ENCODE assay signal across 1 mouse cellular context in genomic region chr14:55721076-55721475, GRCm38 (mm10).
TF ChIP-seq lines count a peak whose summit lies in the region.

No protein-coding gene starts in this region.

TF ChIP-seq in CH12.LX, 34 proteins besides CTCF, POLR2A, EP300 and RAD21:
- TF ChIP-seq MAFK (IDR thresholded peaks at IDR 0.05; ENCODE audit: insufficient replicate concordance, low read length) (no peak), RCOR1 (conservative IDR thresholded peaks at IDR 0.05; ENCODE audit: low read depth, low read length) (no peak), MAZ (IDR thresholded peaks at IDR 0.05; ENCODE audit: low read depth, low read length) (no peak), TBP (conservative IDR thresholded peaks at IDR 0.05; ENCODE audit: low read depth, low read length) (no peak), JUN (IDR thresholded peaks at IDR 0.05; ENCODE audit: insufficient read depth, low read depth, low read length) (no peak), E2F4 (IDR thresholded peaks at IDR 0.05; ENCODE audit: insufficient replicate concordance, low read depth, low read length) (no peak), ETS1 (conservative IDR thresholded peaks at IDR 0.05; ENCODE audit: low read depth, low read length) (no peak), GABPA (IDR thresholded peaks at IDR 0.05; ENCODE audit: insufficient replicate concordance, low read depth, low read length) (no peak), ZC3H11A (IDR thresholded peaks at IDR 0.05; ENCODE audit: low read depth, low read length) (no peak), USF2 (conservative IDR thresholded peaks at IDR 0.05; ENCODE audit: low read depth, low read length) (no peak), MAX (IDR thresholded peaks at IDR 0.05; ENCODE audit: low read length) (no peak), ZKSCAN1 (IDR thresholded peaks at IDR 0.05; ENCODE audit: borderline replicate concordance, low read depth, low read length) (no peak), USF1 (IDR thresholded peaks at IDR 0.05; ENCODE audit: low read depth, low read length) (no peak), POLR2AphosphoS2 (IDR thresholded peaks at IDR 0.05; ENCODE audit: low read depth, low read length) (no peak), HCFC1 (IDR thresholded peaks at IDR 0.05; ENCODE audit: low read depth, low read length) (no peak), KAT2A (IDR thresholded peaks at IDR 0.05; ENCODE audit: insufficient replicate concordance, low read length) (no peak), NRF1 (IDR thresholded peaks at IDR 0.05; ENCODE audit: low read depth, low read length) (no peak), TCF12 (IDR thresholded peaks at IDR 0.05; ENCODE audit: low read depth, low read length) (no peak), IRF4 (IDR thresholded peaks at IDR 0.05; ENCODE audit: low read depth, low read length) (no peak)
